Comparison of ENCODE assay signal across 8 mouse cellular contexts in the genomic region with DNA sequence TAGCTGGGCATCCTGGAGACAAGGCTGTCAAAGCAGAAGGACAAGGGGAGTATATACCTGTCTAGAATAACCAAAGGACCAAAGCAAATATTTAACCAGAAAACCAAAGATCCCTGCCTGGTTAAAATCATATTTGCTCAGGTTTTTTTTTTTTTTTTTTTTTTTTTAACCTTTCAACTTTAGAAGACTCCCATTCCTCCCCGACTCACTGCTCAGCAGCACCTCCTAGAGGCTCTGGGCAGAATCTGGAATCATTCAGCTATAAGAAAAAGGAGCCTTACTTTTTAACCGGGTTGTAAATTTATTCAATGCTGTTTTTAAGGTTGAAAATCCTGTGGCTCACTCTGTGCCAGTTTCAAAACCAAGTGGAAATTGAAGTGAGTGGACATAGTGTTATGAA. TPM values are rescaled to one million over a fixed set of nuclear protein-coding genes. Genes with fewer than 3 reads are reported as not detected.
DNase-seq lines count a peak whose midpoint lies in the region; ATAC-seq lines count a peak whose summit lies in the region.

No protein-coding gene starts in this region.

- peaks cover 43% of the 10 kb centered on the region for H3K36me3 ChIP-seq in forebrain, embryonic 14.5 days (ENCODE audit: control insufficient read depth, insufficient read depth, low read length)
- H3K36me3 ChIP-seq in forebrain, embryonic 10.5 days (replicated peaks): peaks cover 83% of the 10 kb centered on the region

- no peak overlapping the region for H3K4me2 ChIP-seq in forebrain, embryonic 14.5 days (ENCODE audit: low read length)

- no peak overlapping the region for H3K27ac ChIP-seq in forebrain, embryonic 14.5 days (ENCODE audit: low read depth, low read length)
- H3K27ac ChIP-seq in forebrain, embryonic 10.5 days: no peak overlapping the region

- 74% methylated on average over 2 of the region's 2 CpGs for WGBS in forebrain, embryonic 14.5 days
- 71% methylated on average over 2 of the region's 2 CpGs for WGBS in forebrain, embryonic 10.5 days

- no peak overlapping the region for H3K9ac ChIP-seq in forebrain, embryonic 14.5 days (ENCODE audit: low read length)

- H3K4me3 ChIP-seq in forebrain, embryonic 14.5 days (ENCODE audit: low read depth, low read length): no peak overlapping the region
- no peak overlapping the region for H3K4me3 ChIP-seq in forebrain, embryonic 10.5 days

- H3K27me3 ChIP-seq in forebrain, embryonic 14.5 days (replicated peaks; ENCODE audit: control insufficient read depth, insufficient read depth, low read length): no peaks in the 10 kb centered on the region
- no peaks in the 10 kb centered on the region for H3K27me3 ChIP-seq in forebrain, embryonic 10.5 days (ENCODE audit: poor library complexity, severe bottlenecking)

- DNase-seq in forebrain, embryonic 14.5 days (ENCODE audit: low spot score): peak; percentile 24
- DNase-seq in forebrain, embryonic 10.5 days (ENCODE audit: extremely low spot score, low spot score): no peak
- DNase-seq in right cerebral cortex, postnatal 4 days: peak; percentile 35
- no peak for DNase-seq in right cerebral cortex, adult 2 months (ENCODE audit: low spot score in 2 of 2)
- peak; percentile 22 for DNase-seq in fibroblast of lung, adult 2 months (ENCODE audit: low read depth)
- DNase-seq in thymus, postnatal 14 days: peak; percentile 41
- no peak for DNase-seq in cerebellum, adult 11-12 months

- H3K9me3 ChIP-seq in forebrain, embryonic 14.5 days (replicated peaks; ENCODE audit: control insufficient read depth, low read length): no peaks in the 10 kb centered on the region
- no peaks in the 10 kb centered on the region for H3K9me3 ChIP-seq in forebrain, embryonic 10.5 days

- no peaks in the 10 kb centered on the region for H3K4me1 ChIP-seq in forebrain, embryonic 14.5 days (ENCODE audit: control insufficient read depth, insufficient read depth, low read length)
- no peaks in the 10 kb centered on the region for H3K4me1 ChIP-seq in forebrain, embryonic 10.5 days

- no peak for ATAC-seq in forebrain, embryonic 14.5 days
- ATAC-seq in frontal cortex, adult (ENCODE audit: low TSS enrichment): no peak

RNA-seq across cellular contexts. Expression of a gene that starts 33.8 kb away (rescaled TPM):
- 0.36 and 0.52 TPM in 2 replicates for polyA plus RNA-seq in forebrain, embryonic 14.5 days (2014; fragmentation: Nextera tagmentation; extraction: Ambion mirVana)
- 0.11 and 0.22 TPM in 2 replicates for polyA plus RNA-seq in forebrain, embryonic 10.5 days (2016; fragmentation: Nextera tagmentation; extraction: Ambion mirVana)

RNA-seq across cellular contexts. Expression of a gene that starts 35.7 kb away (rescaled TPM):
- polyA plus RNA-seq in forebrain, embryonic 14.5 days (2014; fragmentation: Nextera tagmentation; extraction: Ambion mirVana): 54.7 TPM in 2 replicates
- 63.5 and 67.3 TPM in 2 replicates for polyA plus RNA-seq in forebrain, embryonic 10.5 days (2016; fragmentation: Nextera tagmentation; extraction: Ambion mirVana)

Comparison
In these comparisons a context has a peak if more than half of its experiments do, and no peak if none do; other contexts are left out.
1. DNase-seq: peak in forebrain, embryonic 14.5 days (single experiment), right cerebral cortex, postnatal 4 days (single experiment), fibroblast of lung, adult 2 months (single experiment) and thymus, postnatal 14 days (single experiment); none in forebrain, embryonic 10.5 days (single experiment), right cerebral cortex, adult 2 months (0 of 2) and cerebellum, adult 11-12 months (single experiment).